Mouse (Mus musculus) embryonic facial prominence, embryonic 10.5 days (tissue): ENCODE data around the gene Rtl1. TPM values are rescaled to one million over a fixed set of nuclear protein-coding genes. Genes with fewer than 3 reads are reported as not detected.

Source experiments
- DNase-seq: peaks from one replicate; pipeline ENCODE4 v3.0.0-alpha.2; 2017; ENCODE audit warnings: low spot score
- H3K27ac ChIP-seq: fragments of 300-500 bp; sonication (generic); replicated peaks from 2 replicates; pipeline ENCODE4 v1.5.1; 2016; ENCODE audit warnings: mild to moderate bottlenecking
- H3K27me3 ChIP-seq: fragments of 300-500 bp; sonication (generic); replicated peaks from 2 replicates; pipeline ENCODE4 v1.6.1; 2016; ENCODE audit warnings: low read depth, mild to moderate bottlenecking; ENCODE audit not compliant: poor library complexity, severe bottlenecking
- H3K36me3 ChIP-seq: fragments of 300-500 bp; sonication (generic); replicated peaks from 2 replicates; pipeline ENCODE4 v1.6.1; 2016; ENCODE audit warnings: mild to moderate bottlenecking, moderate library complexity
- H3K4me1 ChIP-seq: fragments of 300-500 bp; sonication (generic); 2 replicates; pipeline ENCODE4 v1.6.1; 2016
- H3K4me3 ChIP-seq: fragments of 300-500 bp; sonication (generic); 2 replicates; pipeline ENCODE4 v1.5.1; 2016; ENCODE audit warnings: mild to moderate bottlenecking, moderate library complexity
- H3K9me3 ChIP-seq: fragments of 300-500 bp; sonication (generic); 2 replicates; pipeline ENCODE4 v1.6.1; 2016; ENCODE audit warnings: mild to moderate bottlenecking
- WGBS: fragments of 180-500 bp; shearing (Covaris S2); methylation state at CpG from one replicate; pipeline ENCODE4 v1.1.7; 2016; 5-methylcytosine and 5-hydroxymethylcytosine counted together
- polyA plus RNA-seq: library from polyadenylated mRNA; unstranded; fragments of >200 nt; fragmentation: Nextera tagmentation; extraction: Ambion mirVana; gene quantifications from 2 replicates; pipeline ENCODE4 v1.2.1, GENCODE M21; 2016

Rtl1 gene
- polyA plus RNA-seq, 1 experiment from 2014 or later: 0.87 TPM

DNA sequence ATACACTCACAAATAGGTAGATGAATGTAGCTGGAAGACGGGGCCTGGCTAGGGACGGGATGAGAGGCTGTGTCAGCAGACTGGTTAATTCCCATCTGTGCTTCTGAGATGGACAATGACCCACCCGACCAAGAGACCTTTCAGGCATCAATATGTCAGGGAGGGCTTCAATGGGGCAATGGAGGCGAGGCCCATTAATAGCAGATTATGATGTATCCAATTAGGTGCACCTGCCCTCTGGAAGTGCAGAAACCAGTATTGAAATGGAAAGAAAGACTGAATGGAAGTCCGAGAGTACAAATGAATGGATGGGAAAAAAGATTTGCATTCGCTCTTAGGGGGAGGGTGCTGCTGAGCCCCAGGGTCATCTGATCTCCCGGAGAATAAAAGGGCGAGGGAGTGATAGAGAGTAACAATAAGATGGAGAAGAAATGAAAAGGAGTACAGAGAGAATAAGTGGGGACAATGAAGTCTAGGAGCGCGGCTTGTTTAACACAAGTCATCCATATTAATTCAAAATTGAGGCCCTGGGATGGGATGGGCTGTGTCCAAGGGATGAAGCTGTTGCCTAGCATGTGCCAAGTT lies 39.9 kb downstream of the Rtl1 start:
- 73% methylated on average over 10 of the region's 10 CpGs for WGBS
- Histone ChIP-seq H3K4me3 (no peak overlapping the region), H3K9me3 (no peaks in the 10 kb centered on the region), H3K4me1 (peaks cover 68% of the 10 kb centered on the region), H3K27ac (peak overlapping the region; percentile 78; the same call in 1 of the 2 replicates), H3K27me3 (no peaks in the 10 kb centered on the region), H3K36me3 (peaks cover 98% of the 10 kb centered on the region)
- no peak for DNase-seq

DNA sequence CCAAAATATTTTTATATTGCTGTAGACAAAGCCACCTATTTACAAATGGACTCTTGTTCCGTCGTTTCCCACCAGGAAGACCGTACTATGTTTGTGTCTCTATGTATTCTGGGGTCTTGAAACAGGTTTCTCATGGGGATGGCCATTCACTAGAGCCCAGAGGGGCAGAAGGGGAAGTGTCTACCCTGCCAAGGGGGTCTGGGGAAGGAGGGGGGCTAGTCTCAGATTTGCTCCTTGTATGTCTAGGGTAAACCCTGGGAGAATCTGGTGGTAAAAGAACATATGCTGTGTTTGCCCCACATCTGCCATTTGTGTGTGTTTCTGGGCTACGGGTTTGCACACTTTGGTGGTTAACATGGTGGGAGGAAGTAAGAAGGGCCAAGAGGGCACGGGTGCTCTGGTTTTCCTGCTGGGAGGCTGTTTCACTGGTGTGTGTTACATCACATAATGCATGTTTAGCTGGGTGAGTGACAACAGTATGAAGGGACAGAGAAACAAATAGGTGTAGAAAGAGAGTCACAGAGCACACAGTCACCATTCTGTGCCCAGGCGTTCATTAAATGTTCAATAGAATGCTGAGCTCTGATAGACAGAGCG lies 41.1 kb downstream of the Rtl1 start:
- peak overlapping the region; percentile 78 for H3K27ac ChIP-seq
- H3K4me3 ChIP-seq: no peak overlapping the region
- H3K36me3 ChIP-seq: peaks cover 98% of the 10 kb centered on the region
- H3K4me1 ChIP-seq: peaks cover 80% of the 10 kb centered on the region
- H3K27me3 ChIP-seq: no peaks in the 10 kb centered on the region
- no peak for DNase-seq
- no peaks in the 10 kb centered on the region for H3K9me3 ChIP-seq
- 74% methylated on average over 7 of the region's 7 CpGs for WGBS

DNA sequence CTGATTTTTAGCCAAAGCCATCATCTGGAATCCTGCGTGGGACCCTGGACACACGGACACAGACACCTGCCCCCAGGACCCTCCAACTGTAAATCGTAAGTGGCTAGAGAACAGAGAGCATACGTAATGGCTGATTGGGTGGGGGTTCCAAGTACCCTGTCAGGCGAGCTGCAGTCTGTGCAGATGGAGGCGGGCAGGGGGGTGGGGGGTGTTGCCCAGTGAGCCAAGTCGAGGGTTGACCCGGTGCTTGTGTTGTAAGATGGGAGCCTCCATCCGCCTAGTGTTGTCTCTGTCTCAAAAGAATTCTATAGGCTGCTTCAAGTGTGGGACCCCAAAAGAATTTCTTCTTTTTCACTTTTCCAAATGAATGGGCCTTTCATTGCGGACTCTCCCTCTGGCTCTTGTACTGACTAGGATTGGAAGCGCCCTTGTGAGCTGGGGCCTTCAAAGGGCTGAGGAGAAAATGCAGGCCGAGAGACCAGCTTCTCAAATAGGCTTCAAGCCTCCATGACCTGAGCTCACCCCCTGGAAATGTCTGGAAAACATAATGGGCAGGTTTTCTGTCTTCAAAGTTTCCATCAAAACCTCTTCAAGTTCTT lies 41.8 kb downstream of the Rtl1 start:
- peaks cover 87% of the 10 kb centered on the region for H3K4me1 ChIP-seq

DNA sequence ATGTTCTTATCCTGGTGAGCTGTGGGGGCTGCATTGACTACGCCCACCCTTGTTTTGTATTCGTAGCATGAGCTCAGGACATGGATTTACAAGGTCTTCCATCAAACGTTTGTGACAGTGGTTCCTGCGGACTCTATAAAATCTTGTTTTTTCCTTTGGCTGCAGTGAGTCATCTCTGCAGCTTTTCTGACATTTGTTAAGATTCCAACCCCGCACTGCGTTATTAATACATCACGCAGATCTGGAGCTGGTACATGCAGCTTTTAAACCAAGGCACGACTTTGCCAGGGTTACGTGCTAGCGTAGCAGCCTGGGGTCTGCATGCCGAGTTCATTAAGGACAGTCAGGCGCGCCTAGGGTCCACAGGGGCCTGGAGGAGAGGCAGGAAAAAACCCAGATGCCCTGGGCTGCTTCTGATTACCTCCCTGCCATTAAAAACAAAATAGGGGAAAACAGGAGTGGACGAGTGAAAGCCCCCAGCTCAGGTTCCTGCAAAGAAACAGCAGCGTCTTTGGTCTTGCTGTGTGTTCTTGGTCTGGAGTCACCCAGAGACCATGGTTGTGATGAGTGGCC lies 44.2 kb downstream of the Rtl1 start:
- no peaks in the 10 kb centered on the region for H3K27me3 ChIP-seq
- no peaks in the 10 kb centered on the region for H3K9me3 ChIP-seq
- no peak overlapping the region for H3K4me3 ChIP-seq
- DNase-seq: peak; percentile 63
- 58% methylated on average over 15 of the region's 15 CpGs for WGBS
- peaks cover 96% of the 10 kb centered on the region for H3K4me1 ChIP-seq
- peak overlapping the region; percentile 78 for H3K27ac ChIP-seq
- H3K36me3 ChIP-seq: peaks cover 97% of the 10 kb centered on the region

More for the DNA sequence above, 41.8 kb downstream of the Rtl1 start:
- Histone ChIP-seq H3K36me3 (peaks cover 98% of the 10 kb centered on the region), H3K9me3 (no peaks in the 10 kb centered on the region), H3K27ac (peak overlapping the region; percentile 78), H3K27me3 (no peaks in the 10 kb centered on the region), H3K4me3 (no peak overlapping the region)
- DNase-seq: no peak
- 63% methylated on average over 12 of the region's 12 CpGs for WGBS

DNA sequence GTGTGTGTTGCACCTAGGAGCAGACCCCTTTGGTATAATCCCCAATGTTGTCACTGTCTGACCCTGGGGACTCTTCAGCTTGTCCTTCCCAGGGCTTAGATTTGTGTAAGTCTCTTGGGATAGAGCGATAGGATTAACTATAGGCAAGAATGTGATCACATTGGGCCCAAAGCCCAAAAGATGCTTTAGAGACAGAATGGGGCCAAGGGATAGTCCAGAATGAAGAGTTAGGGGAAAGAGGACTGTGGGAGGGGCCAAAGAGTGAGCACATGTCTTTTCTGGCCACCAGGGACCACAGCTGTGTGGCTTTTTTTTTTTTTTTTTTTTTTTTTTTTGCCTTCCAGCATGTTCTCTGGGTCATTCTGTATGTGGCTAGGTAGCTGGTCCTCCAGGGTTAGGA lies 46.6 kb downstream of the Rtl1 start:
- Histone ChIP-seq H3K36me3 (peaks cover 97% of the 10 kb centered on the region), H3K9me3 (no peaks in the 10 kb centered on the region), H3K4me1 (peaks cover 98% of the 10 kb centered on the region), H3K27me3 (no peaks in the 10 kb centered on the region), H3K4me3 (no peak overlapping the region), H3K27ac (peak overlapping the region; percentile 78)
- WGBS: 58% methylated on average over 1 of the region's 1 CpGs
- DNase-seq: no peak

DNA sequence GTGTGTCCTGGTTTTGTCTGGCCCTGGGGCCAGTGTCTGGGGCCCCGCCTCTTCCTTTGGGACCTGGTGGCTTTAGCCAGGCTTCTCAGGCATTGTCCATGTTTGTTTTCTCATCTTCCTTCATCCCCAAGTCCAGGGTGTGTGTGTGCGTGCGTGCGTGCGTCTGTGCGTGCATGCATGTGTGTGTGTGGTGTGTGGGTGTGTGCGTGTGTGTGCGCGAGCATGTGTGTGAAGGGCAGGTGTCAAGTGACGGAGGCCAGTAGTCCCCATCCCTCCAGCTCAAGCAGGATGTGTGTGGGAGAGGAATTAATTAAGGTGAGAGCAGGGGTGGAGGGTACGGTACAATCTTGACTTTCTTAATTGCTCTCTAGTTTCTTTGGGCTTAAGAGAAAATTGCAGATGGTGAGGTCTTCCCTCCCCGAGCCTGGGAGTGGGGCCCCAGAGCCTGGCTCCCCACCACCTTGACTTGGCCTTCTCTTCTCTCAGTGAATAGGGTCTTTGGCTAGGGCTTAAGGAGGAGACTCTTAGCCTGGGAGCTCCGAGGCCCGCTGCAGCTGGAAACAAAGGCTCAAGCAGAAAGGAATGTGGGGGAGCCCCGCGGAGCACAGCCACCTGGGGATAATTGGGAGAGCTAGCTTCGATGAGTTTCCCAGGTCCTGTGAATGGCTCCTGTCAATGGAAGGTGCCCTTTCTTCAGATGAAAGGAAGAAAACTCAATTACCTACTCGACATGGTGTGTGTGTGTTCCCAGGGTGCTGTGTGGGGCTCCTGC lies 47.2 kb downstream of the Rtl1 start:
- H3K27ac ChIP-seq: peak overlapping the region; percentile 78
- H3K4me1 ChIP-seq: peaks cover 99% of the 10 kb centered on the region
- no peaks in the 10 kb centered on the region for H3K27me3 ChIP-seq
- peak; percentile 68 for DNase-seq
- no peak overlapping the region for H3K4me3 ChIP-seq
- 35% methylated on average over 18 of the region's 18 CpGs for WGBS
- peaks cover 97% of the 10 kb centered on the region for H3K36me3 ChIP-seq
- no peaks in the 10 kb centered on the region for H3K9me3 ChIP-seq

DNA sequence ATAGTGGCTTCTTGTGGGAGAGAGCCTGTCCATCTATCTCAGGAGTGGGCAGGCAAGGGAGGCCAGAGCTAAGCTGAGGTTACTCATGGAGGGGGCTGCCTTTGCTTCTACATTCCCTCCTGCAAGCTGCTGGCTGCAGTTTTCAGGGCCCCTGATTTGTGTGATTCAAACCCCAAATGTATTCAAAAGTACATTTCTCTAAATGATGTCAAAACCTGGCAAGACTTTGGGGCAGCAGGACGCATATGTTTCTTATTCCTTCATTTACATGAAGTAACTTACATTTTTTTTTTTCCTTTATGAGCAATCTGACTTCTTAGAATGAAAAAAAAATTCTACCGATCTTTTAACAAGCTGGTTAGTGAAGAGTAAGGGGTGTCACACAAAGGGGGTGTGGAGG lies 48.4 kb downstream of the Rtl1 start:
- Histone ChIP-seq H3K9me3 (no peaks in the 10 kb centered on the region), H3K27me3 (no peaks in the 10 kb centered on the region), H3K36me3 (peaks cover 93% of the 10 kb centered on the region), H3K27ac (peak overlapping the region; percentile 78), H3K4me3 (no peak overlapping the region), H3K4me1 (peaks cover 100% of the 10 kb centered on the region)
- DNase-seq: no peak
- WGBS: 80% methylated on average over 2 of the region's 2 CpGs

DNA sequence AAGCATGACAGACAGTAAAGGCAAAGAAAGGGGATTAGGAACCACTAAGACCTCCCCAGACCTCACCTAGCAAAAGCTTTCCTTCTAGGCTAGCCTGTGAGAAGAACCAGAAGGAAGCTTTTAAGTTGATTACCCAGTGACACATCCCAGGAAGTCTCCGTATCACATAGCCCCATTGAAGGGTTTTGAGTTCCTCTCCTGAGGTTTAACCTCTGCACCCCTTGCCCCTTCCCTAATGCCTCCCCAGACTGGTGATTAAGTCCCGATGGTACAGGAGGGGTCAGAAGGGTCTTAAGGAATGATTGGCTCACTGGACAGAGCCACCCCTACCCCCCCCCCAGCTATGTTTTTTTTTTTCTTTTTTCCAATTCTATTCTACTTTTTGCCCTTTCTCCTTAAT lies 53.0 kb downstream of the Rtl1 start:
- Histone ChIP-seq H3K36me3 (peaks cover 84% of the 10 kb centered on the region), H3K27ac (peak overlapping the region; percentile 84), H3K27me3 (no peaks in the 10 kb centered on the region), H3K9me3 (peaks cover 17% of the 10 kb centered on the region), H3K4me1 (peaks cover 67% of the 10 kb centered on the region), H3K4me3 (peak overlapping the region; percentile 17; the same call in 1 of the 2 replicates)
- DNase-seq: peak; percentile 55
- WGBS: 16% methylated on average over 2 of the region's 2 CpGs

DNA sequence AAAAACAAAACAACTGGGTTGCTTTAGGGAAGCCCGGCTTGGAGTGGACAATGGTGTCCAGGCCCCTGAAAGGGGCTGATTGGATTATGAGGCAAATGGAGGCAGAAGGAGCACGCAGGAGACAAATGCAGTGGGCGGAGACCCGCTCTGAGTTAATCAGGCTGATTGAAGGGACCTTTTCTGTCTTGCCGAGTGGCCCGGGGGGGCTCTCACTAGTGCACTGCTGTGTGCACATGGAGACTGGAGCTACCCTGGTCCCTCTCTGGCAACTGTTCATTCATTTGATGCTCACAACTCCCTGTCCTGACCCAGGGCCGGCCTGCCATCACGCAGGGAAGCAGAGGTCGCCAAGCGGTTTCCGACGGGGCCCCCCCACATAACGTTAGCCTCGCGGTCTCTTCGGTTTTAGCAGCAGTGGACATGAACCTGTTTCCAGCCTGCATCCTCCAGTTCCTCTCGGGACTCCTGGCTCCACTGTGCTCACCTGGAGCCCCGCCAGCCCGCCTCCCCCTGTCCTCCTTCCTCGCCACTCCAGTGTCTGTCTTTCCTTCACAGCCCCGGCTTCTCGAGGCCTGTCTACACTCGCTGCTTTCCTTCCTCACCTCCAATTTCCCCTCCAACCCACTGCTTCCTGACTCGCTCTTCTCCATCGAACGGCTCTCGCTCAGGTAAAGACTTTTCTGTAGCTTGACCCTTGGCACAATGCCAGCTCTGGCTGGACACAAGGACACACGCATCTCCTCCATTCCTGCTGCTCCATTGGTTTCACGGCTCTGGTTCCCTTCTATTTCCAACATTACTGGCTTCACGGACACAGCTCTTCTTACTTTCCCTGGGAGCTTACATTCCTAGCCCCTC lies 54.0 kb downstream of the Rtl1 start:
- H3K9me3 ChIP-seq: peaks cover 26% of the 10 kb centered on the region
- H3K27ac ChIP-seq: peak overlapping the region; percentile 84
- peaks cover 63% of the 10 kb centered on the region for H3K4me1 ChIP-seq
- peak overlapping the region; percentile 36 for H3K4me3 ChIP-seq
- H3K36me3 ChIP-seq: peaks cover 75% of the 10 kb centered on the region
- WGBS: 49% methylated on average over 30 of the region's 30 CpGs
- peak; percentile 62 for DNase-seq
- no peaks in the 10 kb centered on the region for H3K27me3 ChIP-seq

DNA sequence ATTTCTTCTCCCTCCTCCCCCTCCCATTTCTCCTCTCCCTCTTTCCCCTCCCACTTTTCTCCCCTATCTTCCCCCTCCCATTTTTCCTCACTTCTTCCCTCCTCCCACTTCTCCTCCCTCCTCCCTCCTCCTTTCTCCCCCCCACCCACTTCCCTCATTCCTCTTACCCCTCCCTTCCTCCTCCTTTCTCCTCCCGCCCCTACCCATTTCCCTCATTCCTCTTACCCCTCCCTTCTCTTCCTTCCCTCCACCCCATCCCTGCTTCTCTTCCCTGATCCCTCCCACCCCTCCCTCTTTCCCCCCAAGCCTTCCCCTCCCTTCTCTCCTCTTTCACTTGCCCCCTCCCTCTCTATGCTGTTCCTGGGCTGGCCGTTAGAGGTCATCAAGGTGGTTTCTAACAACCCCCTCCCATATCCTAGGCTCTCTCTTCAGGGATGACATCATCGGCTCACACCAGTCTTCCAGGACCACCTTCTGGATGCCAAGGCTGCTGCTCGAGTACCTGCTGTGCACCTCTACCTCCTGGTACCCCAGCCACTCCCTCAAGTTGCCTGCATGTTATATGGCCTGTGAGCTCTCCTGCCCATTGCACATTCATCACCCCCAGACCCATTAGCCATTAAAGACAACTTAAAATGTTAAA lies 56.7 kb downstream of the Rtl1 start:
- no peak overlapping the region; the same call in 1 of the 2 replicates for H3K4me3 ChIP-seq
- H3K27ac ChIP-seq: no peak overlapping the region
- H3K4me1 ChIP-seq: peaks cover 46% of the 10 kb centered on the region
- peaks cover 53% of the 10 kb centered on the region for H3K9me3 ChIP-seq
- no peak for DNase-seq
- 89% methylated on average over 4 of the region's 4 CpGs for WGBS
- H3K27me3 ChIP-seq: peaks cover 8% of the 10 kb centered on the region; the same call in 1 of the 2 replicates
- H3K36me3 ChIP-seq: peaks cover 60% of the 10 kb centered on the region

DNA sequence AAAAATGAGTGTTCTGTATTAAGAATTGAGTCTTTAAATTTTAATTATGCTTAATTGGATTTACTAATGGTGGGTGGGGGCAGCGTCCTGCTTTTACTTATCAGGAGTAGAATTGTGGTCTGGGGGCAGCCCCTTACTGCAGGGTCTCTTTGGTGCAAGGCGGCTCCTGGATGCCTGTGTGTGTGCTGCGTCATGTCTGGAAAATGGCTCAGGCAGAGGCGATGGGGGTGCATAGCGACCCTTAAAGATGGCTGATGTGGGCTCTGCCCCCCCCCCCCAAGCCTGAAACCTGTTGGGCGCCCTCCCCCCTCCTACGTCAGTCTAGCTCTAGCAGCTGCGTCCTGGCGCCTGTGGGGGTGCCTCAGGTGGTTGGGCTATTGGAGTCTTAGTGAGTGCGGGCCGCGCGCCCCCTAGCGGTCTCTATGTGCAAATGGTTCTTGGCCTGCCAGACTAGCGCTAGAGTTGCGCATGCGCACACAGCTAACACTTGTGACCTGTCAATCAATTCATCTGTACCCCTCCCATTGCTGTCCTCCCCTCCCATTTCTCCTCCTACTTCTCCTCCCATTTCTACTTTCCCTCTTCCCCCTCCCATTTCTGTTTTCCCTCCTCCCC lies 57.4 kb downstream of the Rtl1 start:
- Histone ChIP-seq H3K27me3 (peaks cover 8% of the 10 kb centered on the region; the same call in 1 of the 2 replicates), H3K9me3 (peaks cover 59% of the 10 kb centered on the region), H3K27ac (no peak overlapping the region), H3K4me1 (peaks cover 40% of the 10 kb centered on the region), H3K36me3 (peaks cover 53% of the 10 kb centered on the region), H3K4me3 (peak overlapping the region; percentile 59)
- peak; percentile 85 for DNase-seq
- WGBS: 43% methylated on average over 17 of the region's 17 CpGs
